Mouse (Mus musculus): ENCODE results near the gene Tescl. TPM values are rescaled to one million over a fixed set of nuclear protein-coding genes. Genes with fewer than 3 reads are reported as not detected.
A peak's percentile ranks its signal among the peaks of the same experiment; 100 is the strongest.

The Tescl gene
- polyA plus RNA-seq, 1 experiment, result not detected

- Histone ChIP-seq H3K9me3 (ENCODE audit: control insufficient read depth, low read length) (peaks cover 5% of the 10 kb centered on the region), H3K27me3 (ENCODE audit: control insufficient read depth) (peaks cover 15% of the 10 kb centered on the region), H3K4me1 (ENCODE audit: control insufficient read depth) (peaks cover 77% of the 10 kb centered on the region), H3K4me3 (replicated peaks) (peak overlapping the region; percentile 35), H3K36me3 (ENCODE audit: control insufficient read depth) (peaks cover 16% of the 10 kb centered on the region)
- no peak for TF ChIP-seq TAL1 (IDR thresholded peaks at IDR 0.05; ENCODE audit: low read length)
- TF ChIP-seq GATA1 (IDR thresholded peaks at IDR 0.05; ENCODE audit: low read length), result no peak
Measured at GRCm38 (mm10) chr7:24365258-24366014, 31.7 kb upstream of the Tescl start.

GRCm38 (mm10) chr7:24364827-24365226 is 31.1 kb upstream of the Tescl start:
- Histone ChIP-seq H3K4me3 (replicated peaks) (peak overlapping the region; percentile 35), H3K9me3 (ENCODE audit: control insufficient read depth, low read length) (peaks cover 5% of the 10 kb centered on the region), H3K27me3 (ENCODE audit: control insufficient read depth) (peaks cover 15% of the 10 kb centered on the region), H3K36me3 (ENCODE audit: control insufficient read depth) (peaks cover 11% of the 10 kb centered on the region), H3K4me1 (ENCODE audit: control insufficient read depth) (peaks cover 71% of the 10 kb centered on the region)
- TF ChIP-seq TAL1 (IDR thresholded peaks at IDR 0.05; ENCODE audit: low read length), result no peak
- TF ChIP-seq GATA1 (IDR thresholded peaks at IDR 0.05; ENCODE audit: low read length), result no peak

GRCm38 (mm10) chr7:24363228-24363627 is 29.5 kb upstream of the Tescl start:
- Histone ChIP-seq H3K4me1 (ENCODE audit: control insufficient read depth) (peaks cover 55% of the 10 kb centered on the region), H3K4me3 (replicated peaks) (no peak overlapping the region)
- TF ChIP-seq GATA1 (IDR thresholded peaks at IDR 0.05; ENCODE audit: low read length) (no peak), TAL1 (IDR thresholded peaks at IDR 0.05; ENCODE audit: low read length) (no peak)

GRCm38 (mm10) chr7:24361001-24361400 is 27.3 kb upstream of the Tescl start:
- no peak overlapping the region for H3K4me3 ChIP-seq (replicated peaks)
- peaks cover 35% of the 10 kb centered on the region for H3K4me1 ChIP-seq (ENCODE audit: control insufficient read depth)
- no peak for TF ChIP-seq GATA1 (IDR thresholded peaks at IDR 0.05; ENCODE audit: low read length)
- TF ChIP-seq TAL1 (IDR thresholded peaks at IDR 0.05; ENCODE audit: low read length), result no peak
- peaks cover 9% of the 10 kb centered on the region for H3K9me3 ChIP-seq (ENCODE audit: control insufficient read depth, low read length)
- peaks cover 4% of the 10 kb centered on the region; the same call in 1 of the 2 replicates for H3K36me3 ChIP-seq (ENCODE audit: control insufficient read depth)
- H3K27me3 ChIP-seq (ENCODE audit: control insufficient read depth), result peaks cover 15% of the 10 kb centered on the region

More at GRCm38 (mm10) chr7:24363228-24363627, 29.5 kb upstream of the Tescl start:
- peaks cover 5% of the 10 kb centered on the region for H3K9me3 ChIP-seq (ENCODE audit: control insufficient read depth, low read length)
- H3K27me3 ChIP-seq (ENCODE audit: control insufficient read depth), result peaks cover 15% of the 10 kb centered on the region
- peaks cover 7% of the 10 kb centered on the region for H3K36me3 ChIP-seq (ENCODE audit: control insufficient read depth)

- Histone ChIP-seq H3K4me1 (ENCODE audit: control insufficient read depth) (peaks cover 19% of the 10 kb centered on the region), H3K9me3 (ENCODE audit: control insufficient read depth, low read length) (peaks cover 9% of the 10 kb centered on the region), H3K4me3 (replicated peaks) (no peak overlapping the region), H3K27me3 (ENCODE audit: control insufficient read depth) (peaks cover 16% of the 10 kb centered on the region), H3K36me3 (ENCODE audit: control insufficient read depth) (no peaks in the 10 kb centered on the region)
- no peak for TF ChIP-seq TAL1 (IDR thresholded peaks at IDR 0.05; ENCODE audit: low read length)
- no peak for TF ChIP-seq GATA1 (IDR thresholded peaks at IDR 0.05; ENCODE audit: low read length)
Measured at GRCm38 (mm10) chr7:24359269-24359668, 25.5 kb upstream of the Tescl start.

GRCm38 (mm10) chr7:24357899-24358298 is 24.2 kb upstream of the Tescl start:
- Histone ChIP-seq H3K4me3 (replicated peaks) (no peak overlapping the region), H3K36me3 (ENCODE audit: control insufficient read depth) (no peaks in the 10 kb centered on the region), H3K9me3 (ENCODE audit: control insufficient read depth, low read length) (peaks cover 9% of the 10 kb centered on the region), H3K27me3 (ENCODE audit: control insufficient read depth) (peaks cover 12% of the 10 kb centered on the region), H3K4me1 (ENCODE audit: control insufficient read depth) (peaks cover 6% of the 10 kb centered on the region)
- TF ChIP-seq GATA1 (IDR thresholded peaks at IDR 0.05; ENCODE audit: low read length) (no peak), TAL1 (IDR thresholded peaks at IDR 0.05; ENCODE audit: low read length) (no peak)

GRCm38 (mm10) chr7:24356081-24356480 is 22.3 kb upstream of the Tescl start:
- peaks cover 13% of the 10 kb centered on the region for H3K27me3 ChIP-seq (ENCODE audit: control insufficient read depth)
- no peak overlapping the region for H3K4me3 ChIP-seq (replicated peaks)
- peaks cover 3% of the 10 kb centered on the region for H3K4me1 ChIP-seq (ENCODE audit: control insufficient read depth)
- H3K36me3 ChIP-seq (ENCODE audit: control insufficient read depth), result no peaks in the 10 kb centered on the region
- H3K9me3 ChIP-seq (ENCODE audit: control insufficient read depth, low read length), result peaks cover 8% of the 10 kb centered on the region
- TF ChIP-seq GATA1 (IDR thresholded peaks at IDR 0.05; ENCODE audit: low read length), result no peak
- TF ChIP-seq TAL1 (IDR thresholded peaks at IDR 0.05; ENCODE audit: low read length), result no peak

- Histone ChIP-seq H3K9me3 (ENCODE audit: control insufficient read depth, low read length) (peaks cover 6% of the 10 kb centered on the region), H3K27me3 (ENCODE audit: control insufficient read depth) (peaks cover 12% of the 10 kb centered on the region), H3K4me1 (ENCODE audit: control insufficient read depth) (peaks cover 3% of the 10 kb centered on the region), H3K36me3 (ENCODE audit: control insufficient read depth) (no peaks in the 10 kb centered on the region), H3K4me3 (replicated peaks) (no peak overlapping the region)
- TF ChIP-seq GATA1 (IDR thresholded peaks at IDR 0.05; ENCODE audit: low read length) (no peak), TAL1 (IDR thresholded peaks at IDR 0.05; ENCODE audit: low read length) (no peak)
Measured at GRCm38 (mm10) chr7:24355646-24356045, 21.9 kb upstream of the Tescl start.

- H3K4me1 ChIP-seq (ENCODE audit: control insufficient read depth), result no peaks in the 10 kb centered on the region
- H3K27me3 ChIP-seq (ENCODE audit: control insufficient read depth), result peaks cover 9% of the 10 kb centered on the region
- no peak within 1 kb of the TSS for H3K4me3 ChIP-seq (replicated peaks)
- TF ChIP-seq TAL1 (IDR thresholded peaks at IDR 0.05; ENCODE audit: low read length), result no peak
- TF ChIP-seq GATA1 (IDR thresholded peaks at IDR 0.05; ENCODE audit: low read length), result no peak
- H3K36me3 ChIP-seq (ENCODE audit: control insufficient read depth), result no peaks in the 10 kb centered on the region
- no peaks in the 10 kb centered on the region for H3K9me3 ChIP-seq (ENCODE audit: control insufficient read depth, low read length)
Measured at GRCm38 (mm10) chr7:24348896-24349295, 15.2 kb upstream of the Tescl start, which contains the start of gene Lypd5. TSS of gene Lypd5 (plus strand) at chr7:24349196.
